Mouse (Mus musculus): Measurements from ENCODE around the gene Myt1l. TPM values are rescaled to one million over a fixed set of nuclear protein-coding genes. Genes with fewer than 3 reads are reported as not detected.

The Myt1l gene
- polyA plus RNA-seq (2021): 0.03 TPM

DNA sequence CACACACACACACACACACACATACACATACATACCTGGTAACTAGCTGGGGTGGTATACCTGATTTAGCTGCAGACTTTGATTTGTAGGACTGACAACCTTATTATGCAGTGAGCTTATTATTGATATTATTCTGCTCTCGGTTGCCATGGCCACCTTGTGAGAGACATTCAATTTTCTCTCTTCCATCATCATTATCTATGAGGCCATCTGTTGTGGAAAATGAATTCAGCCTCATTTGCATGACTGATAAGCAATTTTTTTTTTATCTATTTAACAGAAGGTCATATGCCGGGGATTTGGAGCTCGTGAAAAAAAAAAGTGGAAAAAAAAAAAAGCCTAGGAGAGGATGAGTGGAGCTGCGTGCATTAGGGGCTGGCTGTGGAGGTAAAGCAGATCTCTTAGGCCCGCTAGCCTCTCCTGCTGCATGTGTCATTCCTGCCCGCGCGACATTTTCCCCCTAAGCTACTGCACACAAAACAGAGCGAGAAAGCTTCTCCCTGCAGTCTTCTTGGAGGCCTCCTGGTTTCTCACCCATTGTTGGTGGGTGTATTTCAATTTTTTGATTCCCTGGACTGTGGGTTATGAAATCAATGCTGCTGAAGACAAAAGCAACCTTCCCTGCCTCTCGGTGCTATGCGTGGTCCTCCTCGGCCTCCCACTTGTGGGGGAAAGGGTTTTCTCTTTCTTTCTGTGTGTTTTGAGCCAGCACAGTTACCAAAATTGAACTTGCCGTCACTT, at the start of gene Myt1l:
Myt1l (plus strand) TSS at position 354 of the 741 bp plus-strand sequence.
- ATAC-seq (no peak), DNase-seq (ENCODE audit: low read depth, low spot score) (no peak)
- POLR2A ChIA-PET: interaction anchor here (0.6 kb wide), 1 partner anchor 11 kb away, joined by 3 read pairs; no protein-coding TSS in a partner anchor
- CTCF ChIA-PET: no interaction called here
- no peak for TF ChIP-seq CTCF (IDR thresholded peaks at IDR 0.05)
- in situ Hi-C loops (cut with MboI; ENCODE audit: low pct_unique_long_range_greater_than_20kb): no loop called here
- peaks cover 9% of the 10 kb centered on the region for H3K27me3 ChIP-seq

DNA sequence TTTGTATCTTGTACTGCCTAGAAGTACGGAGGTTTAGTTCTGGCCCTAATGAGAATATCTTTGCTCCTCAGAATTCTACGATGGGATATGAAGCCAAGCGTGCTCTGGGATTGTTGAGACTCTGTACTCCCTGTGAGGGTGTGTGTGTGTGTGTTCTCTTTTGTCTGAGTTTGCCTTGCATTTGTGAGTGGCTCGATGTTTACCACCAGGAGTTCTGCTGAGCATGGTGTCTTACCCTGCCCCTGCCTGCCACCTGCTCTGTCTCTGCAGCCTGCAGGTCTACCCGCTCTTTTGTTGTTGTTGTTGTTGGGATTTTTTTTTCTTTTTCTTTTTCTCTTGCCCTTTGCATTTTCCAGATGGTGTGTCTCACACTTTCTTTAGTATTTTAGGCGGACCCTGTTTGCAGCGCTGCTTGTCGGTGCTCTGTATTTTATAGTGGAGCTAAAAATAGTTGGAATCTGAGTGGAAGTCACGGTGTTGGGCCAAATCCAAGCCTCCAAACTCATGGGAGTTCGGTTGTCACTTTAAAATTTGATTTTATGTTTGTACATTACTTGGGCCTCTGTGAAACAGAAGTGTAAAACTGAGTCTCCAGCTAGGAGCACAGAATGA, 41.7 kb upstream of the Myt1l start:
- no peak for DNase-seq (ENCODE audit: low read depth, low spot score)
- ChIA-PET POLR2A (no interaction called here), CTCF (no interaction called here)
- no peak for TF ChIP-seq CTCF (IDR thresholded peaks at IDR 0.05)
- ATAC-seq: no peak
- in situ Hi-C loops (cut with MboI; ENCODE audit: low pct_unique_long_range_greater_than_20kb): no loop called here
- no peaks in the 10 kb centered on the region for H3K27me3 ChIP-seq

DNA sequence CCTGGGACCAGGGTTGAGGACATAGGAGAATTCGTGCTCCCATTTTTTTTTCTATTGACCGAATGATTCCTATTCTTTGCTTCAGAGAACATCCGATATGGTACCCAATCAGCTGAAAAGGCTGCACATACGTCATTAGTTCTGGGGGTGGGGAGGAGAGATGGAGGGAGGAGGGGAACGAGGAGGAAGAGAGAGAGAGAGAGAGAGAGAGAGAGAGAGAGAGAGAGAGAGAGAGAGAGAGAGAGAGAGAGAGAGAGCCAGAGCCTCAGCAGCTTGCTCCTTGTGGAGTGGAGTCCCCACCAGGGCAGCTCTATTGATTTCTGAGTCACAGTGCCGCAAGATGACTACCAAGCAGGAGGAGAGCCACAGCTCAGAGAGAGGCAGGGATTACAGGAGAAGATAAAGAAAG, 1.9 kb upstream of the Myt1l start:
- H3K27me3 ChIP-seq: peaks cover 6% of the 10 kb centered on the region
- DNase-seq (ENCODE audit: low read depth, low spot score) (no peak), ATAC-seq (no peak)
- in situ Hi-C loops (cut with MboI; ENCODE audit: low pct_unique_long_range_greater_than_20kb): no loop called here
- ChIA-PET POLR2A (no interaction called here), CTCF (no interaction called here)
- no peak for TF ChIP-seq CTCF (IDR thresholded peaks at IDR 0.05)

DNA sequence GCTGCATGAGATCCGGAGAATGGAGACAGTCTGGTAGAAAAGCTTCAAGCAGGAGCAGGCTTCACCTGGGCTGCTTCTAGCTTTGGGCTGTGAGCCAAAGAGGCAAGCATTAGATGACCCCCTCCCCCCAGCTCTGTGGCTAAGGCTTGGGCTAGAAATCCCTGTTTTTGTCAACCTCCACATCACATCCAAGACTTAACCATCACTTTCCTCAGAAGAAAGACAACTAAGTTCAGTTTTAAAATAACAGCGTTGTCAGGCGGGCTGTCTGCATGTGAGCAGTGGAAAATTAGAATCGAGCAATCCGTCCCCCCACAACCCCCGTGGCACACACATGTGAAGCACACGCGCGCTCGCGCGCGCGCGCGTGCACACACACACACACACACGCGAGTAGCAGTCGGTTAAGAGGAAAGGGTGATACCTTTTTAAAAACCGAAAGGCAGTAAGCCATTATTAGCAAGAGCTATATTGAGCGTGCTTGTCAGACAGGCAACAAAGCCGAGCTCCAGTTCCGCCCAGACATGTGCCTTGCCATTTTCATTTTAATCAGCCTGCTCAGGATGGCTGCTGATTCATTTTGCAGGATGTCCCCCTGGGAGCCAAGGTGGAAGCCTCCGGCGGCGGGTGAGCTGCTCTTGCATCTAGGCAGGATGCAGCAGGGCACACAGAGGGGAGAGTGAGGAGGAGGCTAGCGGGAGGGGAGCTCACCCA, 979 bp upstream of the Myt1l start:
- DNase-seq (ENCODE audit: low read depth, low spot score) (no peak), ATAC-seq (no peak)
- no peak for TF ChIP-seq CTCF (IDR thresholded peaks at IDR 0.05)
- CTCF ChIA-PET: no interaction called here
- POLR2A ChIA-PET: no interaction called here
- in situ Hi-C loops (cut with MboI; ENCODE audit: low pct_unique_long_range_greater_than_20kb): no loop called here
- peaks cover 6% of the 10 kb centered on the region for H3K27me3 ChIP-seq

DNA sequence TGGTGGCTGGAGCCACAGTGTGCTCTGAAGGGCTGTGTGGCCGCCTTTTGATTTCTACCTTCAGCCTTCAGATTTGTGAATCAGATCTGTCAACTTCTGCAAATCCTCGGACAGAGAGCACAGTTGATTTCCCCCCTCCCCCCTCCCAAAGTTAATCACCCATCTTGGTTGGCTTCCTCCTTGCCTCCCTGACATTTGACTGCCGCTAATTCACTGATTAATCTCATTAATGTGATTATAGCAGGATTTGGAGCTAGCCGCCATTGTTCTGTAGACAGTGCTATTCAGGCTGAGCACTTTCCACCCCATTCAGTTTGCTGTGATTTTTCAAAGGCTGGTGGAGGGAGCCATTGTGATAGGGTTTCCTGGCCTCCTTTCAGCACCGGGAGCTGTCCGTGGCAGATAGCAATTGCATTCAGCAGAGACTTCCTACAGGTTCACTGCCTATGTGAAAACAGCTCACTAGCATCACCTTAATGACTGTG, 2.1 kb downstream of the Myt1l start:
- ChIA-PET CTCF (no interaction called here), POLR2A (no interaction called here)
- TF ChIP-seq CTCF (IDR thresholded peaks at IDR 0.05): no peak
- DNase-seq (ENCODE audit: low read depth, low spot score): no peak
- no peak for ATAC-seq
- peaks cover 28% of the 10 kb centered on the region for H3K27me3 ChIP-seq
- in situ Hi-C loops (cut with MboI; ENCODE audit: low pct_unique_long_range_greater_than_20kb): no loop called here

DNA sequence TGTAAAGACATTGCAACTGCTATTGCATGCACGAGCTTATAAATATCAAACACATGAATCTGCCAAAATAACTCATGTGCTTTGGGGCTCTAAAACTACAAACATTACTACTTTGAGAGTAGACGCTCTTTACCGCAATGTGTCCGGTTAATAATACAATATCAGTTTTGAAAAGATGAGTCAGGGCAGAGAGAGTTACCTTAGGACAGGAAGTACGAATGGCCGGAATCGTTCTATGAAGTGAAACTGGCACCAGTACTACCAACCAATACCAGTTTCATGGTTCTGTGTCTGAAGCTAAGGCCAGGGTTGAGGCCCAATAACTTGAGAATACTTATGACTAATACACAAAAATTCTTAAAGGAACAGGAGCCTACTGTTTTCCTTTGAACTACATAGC, 2.6 kb downstream of the Myt1l start:
- no peak for TF ChIP-seq CTCF (IDR thresholded peaks at IDR 0.05)
- DNase-seq (ENCODE audit: low read depth, low spot score) (no peak), ATAC-seq (no peak)
- H3K27me3 ChIP-seq: peaks cover 28% of the 10 kb centered on the region
- ChIA-PET CTCF (interaction anchor here (1.3 kb wide), 1 partner anchor 38 kb away, joined by 3 read pairs; no protein-coding TSS in a partner anchor), POLR2A (no interaction called here)
- in situ Hi-C loops (cut with MboI; ENCODE audit: low pct_unique_long_range_greater_than_20kb): no loop called here

DNA sequence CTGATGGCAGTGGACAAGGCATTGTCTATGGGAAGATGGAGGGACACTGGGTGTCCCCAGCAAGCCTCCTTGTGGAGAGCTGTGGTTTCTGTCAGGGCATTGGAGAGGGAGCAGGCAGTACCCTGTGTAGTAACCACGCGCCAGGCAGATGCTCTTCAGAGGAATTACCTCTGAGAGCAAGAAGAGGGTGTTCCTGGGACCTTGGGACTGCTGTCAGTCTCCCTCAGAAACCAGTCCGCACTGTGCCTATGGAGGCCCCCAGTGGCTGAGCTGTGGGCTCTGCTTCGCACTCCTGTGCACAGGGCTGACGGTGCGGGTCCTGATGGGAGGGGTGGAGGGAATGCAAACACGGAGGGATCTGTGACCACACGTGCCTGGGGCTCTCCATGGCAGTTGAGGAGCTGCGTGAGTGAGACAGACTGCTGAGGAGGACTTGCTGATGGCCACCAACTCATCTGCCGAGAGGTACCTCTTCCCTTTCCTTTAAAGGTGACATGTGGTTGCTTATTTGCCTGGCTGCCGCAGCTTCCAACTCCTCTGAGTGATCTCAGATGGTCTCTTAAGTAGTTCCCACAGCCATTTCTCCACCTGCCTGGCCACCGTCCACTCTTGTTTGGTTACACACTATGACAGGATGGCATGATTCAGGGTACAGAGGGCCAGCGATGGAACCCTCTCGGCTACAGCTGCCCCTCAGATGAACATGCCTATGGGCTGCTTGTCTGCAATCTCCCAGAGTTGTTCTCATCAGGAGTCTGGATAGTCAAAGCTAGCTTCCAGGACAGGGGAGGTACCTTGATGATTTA, 5.1 kb downstream of the Myt1l start:
- in situ Hi-C loops (cut with MboI; ENCODE audit: low pct_unique_long_range_greater_than_20kb): no loop called here
- DNase-seq (ENCODE audit: low read depth, low spot score): no peak
- ChIA-PET CTCF (no interaction called here), POLR2A (no interaction called here)
- no peak for ATAC-seq
- H3K27me3 ChIP-seq: peaks cover 29% of the 10 kb centered on the region
- no peak for TF ChIP-seq CTCF (IDR thresholded peaks at IDR 0.05)

DNA sequence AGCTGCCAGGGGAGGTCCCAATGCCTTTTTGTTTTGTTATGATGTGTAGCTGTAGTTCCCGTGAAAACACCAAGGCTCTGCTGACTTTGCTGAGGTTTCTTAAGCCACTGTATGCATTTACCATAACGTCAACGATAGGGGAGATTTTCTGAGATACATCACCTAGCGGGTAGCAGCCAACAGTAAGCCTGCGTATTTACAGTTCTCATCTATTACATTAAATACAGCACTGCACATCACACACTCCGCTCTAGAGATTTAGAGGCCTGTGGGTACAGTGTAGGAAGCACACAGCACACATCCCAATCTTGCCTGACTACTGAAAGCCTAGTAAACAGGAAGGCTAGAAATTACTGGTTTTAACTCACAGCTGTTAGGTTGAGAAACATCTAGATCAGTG, 6.1 kb downstream of the Myt1l start:
- in situ Hi-C loops (cut with MboI; ENCODE audit: low pct_unique_long_range_greater_than_20kb): no loop called here
- ChIA-PET CTCF (no interaction called here), POLR2A (no interaction called here)
- ATAC-seq: no peak
- DNase-seq (ENCODE audit: low read depth, low spot score): no peak
- peaks cover 27% of the 10 kb centered on the region for H3K27me3 ChIP-seq
- TF ChIP-seq CTCF (IDR thresholded peaks at IDR 0.05): no peak

DNA sequence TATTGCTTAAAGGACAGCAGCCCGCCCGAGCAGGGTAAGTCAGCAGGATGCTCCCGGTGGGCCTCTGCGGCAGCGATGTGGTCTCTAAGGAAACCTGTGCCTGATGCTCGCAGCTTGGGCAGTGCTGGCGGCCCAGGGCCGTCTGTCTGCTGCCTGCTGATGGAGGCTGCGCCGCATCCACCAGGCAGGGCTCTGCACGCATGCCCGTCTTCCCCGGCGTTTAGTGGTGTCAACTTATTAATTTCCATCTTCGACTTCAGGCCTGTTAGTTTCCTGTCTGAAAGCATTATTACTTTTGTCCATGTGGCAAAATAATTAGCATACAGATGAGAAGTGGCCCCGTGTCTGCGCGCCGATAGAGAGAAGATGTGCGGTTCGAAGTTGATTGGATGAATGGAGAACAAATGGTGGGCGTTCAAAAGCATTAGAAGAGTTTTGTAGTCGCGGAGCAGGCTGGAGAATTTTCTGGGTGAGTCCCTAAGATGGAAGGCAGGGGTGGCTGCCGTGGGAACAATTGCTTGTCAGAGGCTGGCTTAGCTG, 6.6 kb downstream of the Myt1l start:
- in situ Hi-C loops (cut with MboI; ENCODE audit: low pct_unique_long_range_greater_than_20kb): no loop called here
- POLR2A ChIA-PET: no interaction called here
- no peak for TF ChIP-seq CTCF (IDR thresholded peaks at IDR 0.05)
- CTCF ChIA-PET: no interaction called here
- DNase-seq (ENCODE audit: low read depth, low spot score): no peak
- no peak for ATAC-seq
- H3K27me3 ChIP-seq: peaks cover 27% of the 10 kb centered on the region

DNA sequence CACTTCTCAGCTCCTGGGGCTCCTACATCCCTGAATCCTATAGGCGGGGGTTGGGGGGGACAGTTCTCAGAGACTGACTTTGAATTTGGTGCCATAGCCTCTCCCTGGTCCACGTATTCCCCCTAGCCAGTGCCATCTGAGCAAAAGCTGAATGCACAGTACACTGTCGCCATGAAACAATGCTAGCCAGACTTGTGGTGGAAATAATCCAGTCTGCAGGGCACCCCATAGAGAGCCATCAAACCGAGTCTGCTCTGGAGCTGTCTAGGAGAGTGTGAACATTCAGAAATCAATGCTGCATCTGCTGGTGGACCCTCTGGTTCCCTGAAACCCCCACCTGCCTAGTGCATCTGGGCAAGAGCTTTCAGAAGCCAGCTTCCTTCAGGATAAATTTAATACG, 9.7 kb downstream of the Myt1l start:
- no peak for TF ChIP-seq CTCF (IDR thresholded peaks at IDR 0.05)
- CTCF ChIA-PET: no interaction called here
- peaks cover 27% of the 10 kb centered on the region for H3K27me3 ChIP-seq

More for the DNA sequence above, 9.7 kb downstream of the Myt1l start:
- DNase-seq (ENCODE audit: low read depth, low spot score) (no peak), ATAC-seq (no peak)
- POLR2A ChIA-PET: no interaction called here
- in situ Hi-C loops (cut with MboI; ENCODE audit: low pct_unique_long_range_greater_than_20kb): no loop called here
